Mouse (Mus musculus) mammary gland, adult 2 months (tissue): ENCODE results near the gene Ushbp1. TPM values are rescaled to one million over a fixed set of nuclear protein-coding genes. Genes with fewer than 3 reads are reported as not detected.

Source experiments
- polyA plus RNA-seq: library from polyadenylated mRNA; depleted of rRNA; stranded (reverse); fragments of >200 nt; gene quantifications from 2 replicates; pipeline ENCODE4 v1.2.3, GENCODE M21; 2012; ENCODE audit warnings: low replicate concordance; rRNA removed

Gene Ushbp1
- 70.7 and 71.1 TPM in 2 replicates for polyA plus RNA-seq

DNA sequence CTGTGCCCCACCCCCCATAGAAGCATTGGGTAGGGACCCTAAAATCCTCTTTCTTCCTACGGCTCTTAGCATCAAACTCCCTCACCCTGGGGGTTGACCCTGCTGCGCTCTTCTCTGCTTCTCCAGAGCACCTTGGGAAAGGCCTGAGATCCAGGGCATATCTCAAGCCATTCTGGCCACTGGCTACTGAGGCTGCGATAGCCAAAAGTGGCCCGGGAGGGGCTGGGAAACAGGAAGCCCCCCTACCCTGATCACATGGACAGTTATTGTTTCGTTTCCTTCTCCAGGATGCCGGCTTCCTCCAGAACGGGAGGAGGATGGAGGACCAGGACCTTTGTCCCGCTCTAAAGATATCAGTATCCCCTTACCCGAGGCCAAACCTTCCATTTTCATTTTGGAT is at the start of gene Ushbp1:
Gene Ushbp1 (minus strand): TSS at position 174 of the 400 bp plus-strand sequence.

DNA sequence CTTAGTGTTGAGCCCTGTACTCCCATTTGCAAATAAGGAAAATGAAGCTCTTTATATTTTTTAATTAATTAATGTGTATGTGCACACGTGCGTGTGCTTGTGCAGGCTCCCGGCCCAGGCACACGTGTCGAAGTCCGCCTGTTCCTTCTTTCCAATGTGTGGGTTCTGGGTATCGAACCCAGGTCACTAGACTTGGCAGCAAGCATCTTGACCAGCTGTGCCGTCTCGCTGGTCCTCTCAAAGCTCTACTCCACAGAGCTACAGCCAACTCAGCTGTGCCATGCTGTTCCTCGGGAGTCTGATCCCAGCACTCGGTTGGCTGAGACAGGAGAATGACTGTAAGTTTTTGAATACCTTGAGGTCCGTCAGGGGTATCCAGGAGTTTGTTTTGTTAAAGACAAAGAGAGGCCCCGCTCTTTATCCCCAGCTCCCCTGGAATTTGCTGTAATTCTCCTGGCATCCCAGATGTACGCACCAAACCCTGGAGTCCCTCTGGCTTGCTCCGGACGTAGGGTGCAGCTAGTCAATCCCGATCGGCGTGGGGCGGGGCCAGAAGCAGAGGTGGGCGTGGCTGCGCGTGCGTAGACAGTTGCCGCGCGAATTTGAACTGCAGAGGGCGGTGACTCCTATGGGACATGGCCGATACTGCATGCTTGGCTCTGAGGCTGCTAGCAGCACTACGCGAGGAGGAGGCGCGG is 9.9 kb upstream of the Ushbp1 start, which contains the start of gene Ankle1:
Gene Ankle1 (plus strand): TSS at position 610 of the 698 bp plus-strand sequence.

DNA sequence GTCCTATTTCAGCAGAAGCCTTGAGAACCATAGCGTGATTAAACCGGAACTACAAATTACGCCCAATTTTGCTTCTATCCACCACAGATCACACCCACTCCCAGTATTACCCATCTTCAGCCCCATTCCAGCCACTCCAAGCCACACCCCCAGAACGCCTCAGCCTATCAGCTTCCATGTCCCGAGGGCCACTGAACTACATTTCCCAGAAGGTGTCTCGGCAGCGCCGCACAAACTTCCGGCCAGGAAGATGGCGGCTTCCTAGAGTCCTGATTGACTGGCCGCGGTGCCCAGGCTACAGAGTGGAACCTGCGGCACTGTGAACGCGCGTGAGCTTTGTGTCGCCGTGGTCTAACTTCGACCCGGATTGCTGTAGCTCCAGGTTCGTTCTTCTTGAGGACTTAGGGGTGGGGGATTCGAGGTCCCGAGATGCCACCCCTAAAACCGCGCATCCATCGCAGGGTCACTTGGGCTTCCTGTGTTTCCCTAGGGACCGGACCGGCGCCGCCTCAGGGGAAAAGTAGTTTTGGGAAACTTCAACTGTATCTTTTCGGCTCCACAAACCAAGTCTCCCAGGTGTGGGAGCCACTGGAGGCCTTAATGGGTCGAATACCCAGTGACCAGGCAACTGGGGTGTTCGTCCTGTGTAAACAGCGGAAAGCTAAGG is 1.2 kb upstream of the Ushbp1 start, which contains the start of gene Babam1:
Gene Babam1 (plus strand): TSS at position 223 of the 667 bp plus-strand sequence.

DNA sequence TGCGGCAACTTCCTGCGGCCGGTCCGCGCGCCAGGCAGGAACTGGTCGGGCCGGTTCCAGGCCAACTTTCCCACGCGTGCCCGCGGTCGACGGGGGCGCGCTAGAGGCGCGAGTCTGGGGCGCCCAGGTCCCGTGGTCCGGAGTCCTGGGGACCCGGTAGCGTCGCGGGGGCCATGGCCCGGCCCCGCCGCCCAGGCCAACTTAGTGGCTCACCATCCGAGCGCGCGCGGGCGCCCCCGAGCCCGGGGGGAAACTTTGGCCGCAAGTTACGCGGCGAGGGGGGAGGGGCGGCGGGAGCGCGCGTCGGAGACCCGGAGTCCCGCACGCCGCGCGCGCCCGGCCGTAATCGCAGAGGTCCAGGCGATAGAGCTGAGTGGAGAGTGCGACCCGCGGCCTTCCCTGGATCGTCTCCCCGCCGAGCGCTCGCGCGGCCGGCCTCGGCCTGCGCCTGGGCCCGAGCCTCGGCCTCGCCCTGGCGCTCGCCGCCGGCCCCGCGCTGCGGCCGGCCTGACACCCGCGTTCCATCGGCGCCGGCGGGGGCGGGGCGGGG is 14.1 kb downstream of the Ushbp1 start, which contains the start of gene Nr2f6:
Gene Nr2f6 (minus strand): TSS at position 540 of the 550 bp plus-strand sequence.

DNA sequence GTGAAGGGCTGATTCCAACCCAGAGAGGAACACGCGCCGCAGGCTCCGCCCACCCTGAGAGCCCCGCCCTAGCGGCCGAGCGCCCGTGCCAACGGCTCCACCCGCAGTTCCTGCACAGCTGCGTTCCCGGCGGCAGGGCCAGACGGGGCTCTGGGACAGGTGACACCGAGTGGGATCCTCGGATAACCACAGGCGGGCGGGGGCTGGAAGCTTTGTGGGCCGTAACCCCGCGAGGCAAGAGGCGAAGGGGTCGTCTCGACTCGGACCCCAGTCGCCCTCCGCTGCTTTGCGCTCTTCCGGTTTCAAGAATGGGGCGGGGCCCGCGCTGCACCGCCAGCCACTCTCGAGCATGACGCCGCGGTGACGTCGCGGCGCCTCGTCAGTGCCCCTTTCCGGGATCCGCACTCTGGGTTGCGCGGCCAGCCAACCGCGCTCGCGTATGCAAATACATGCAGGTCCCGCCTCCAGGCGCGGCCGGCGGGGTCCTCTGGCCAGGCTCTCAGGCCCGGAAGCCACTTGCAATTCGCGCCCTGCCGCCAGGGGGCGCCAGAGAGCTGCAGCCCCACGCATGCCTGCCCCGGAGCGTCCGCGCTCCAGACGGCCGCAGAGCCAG is 24.3 kb downstream of the Ushbp1 start, which contains the start of gene Ocel1:
Gene Ocel1 (plus strand): TSS at position 63 of the 613 bp plus-strand sequence.

DNA sequence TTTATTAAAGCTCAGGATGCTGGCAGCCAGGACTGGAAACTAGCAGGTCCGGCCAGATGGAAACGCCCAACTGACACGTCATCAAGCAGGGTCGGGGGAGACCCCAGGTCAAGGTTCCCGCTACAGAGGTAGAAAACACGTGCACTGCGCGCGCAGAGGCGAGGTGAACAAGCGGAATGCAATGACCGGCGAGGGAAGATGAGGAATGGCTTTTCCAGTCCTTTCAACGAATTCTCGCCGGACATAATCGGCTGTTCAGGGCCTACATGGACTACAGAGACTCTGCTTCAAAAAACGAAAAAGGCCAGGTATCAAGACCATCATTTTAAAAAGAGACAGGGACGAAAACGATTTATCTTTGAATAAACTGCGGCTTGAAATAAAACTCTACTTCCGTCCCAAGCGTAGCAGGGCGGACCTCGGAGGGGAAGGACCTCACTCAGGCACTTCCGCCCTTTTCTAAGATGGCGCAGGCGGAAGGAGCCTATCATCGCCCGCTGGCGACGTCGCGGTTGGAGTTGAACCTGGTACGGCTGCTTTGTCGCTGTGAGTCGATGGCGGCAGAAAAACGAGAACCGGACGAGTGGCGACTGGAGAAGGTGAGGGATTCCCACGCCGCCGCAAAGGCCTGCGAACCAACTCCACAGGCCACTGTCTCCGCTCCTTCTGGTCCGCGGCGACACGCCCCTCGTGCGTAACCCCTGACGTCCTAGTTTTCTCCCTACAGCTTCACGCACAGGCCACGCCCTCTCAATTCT is 28.7 kb downstream of the Ushbp1 start, which contains the start of gene Use1:
Gene Use1 (plus strand): TSS at position 78 of the 758 bp plus-strand sequence.

Other genes starting within 250 kb of the Ushbp1 start
- 24.5 and 47.1 TPM in 2 replicates for gene Myo9b, start 123.1 kb downstream of the Ushbp1 start, polyA plus RNA-seq
- gene Haus8, start 122.9 kb downstream of the Ushbp1 start, polyA plus RNA-seq = 5.6 and 6.6 TPM in 2 replicates
- gene Use1, start 29.0 kb downstream of the Ushbp1 start, polyA plus RNA-seq = 109 and 116 TPM in 2 replicates
- gene Ocel1, start 24.5 kb downstream of the Ushbp1 start, polyA plus RNA-seq = 13.0 and 27.0 TPM in 2 replicates
- gene Nr2f6, start 13.8 kb downstream of the Ushbp1 start, polyA plus RNA-seq = 95.9 and 259 TPM in 2 replicates
- 123 and 158 TPM in 2 replicates for gene Babam1, start 1.1 kb upstream of the Ushbp1 start, polyA plus RNA-seq
- gene Ankle1, start 10.2 kb upstream of the Ushbp1 start, polyA plus RNA-seq = 1.8 and 3.0 TPM in 2 replicates
- 39.7 and 88.0 TPM in 2 replicates for gene Abhd8, start 67.9 kb upstream of the Ushbp1 start, polyA plus RNA-seq
- 109 and 185 TPM in 2 replicates for gene Mrpl34, start 69.2 kb upstream of the Ushbp1 start, polyA plus RNA-seq
- 103 and 108 TPM in 2 replicates for gene Dda1, start 73.4 kb upstream of the Ushbp1 start, polyA plus RNA-seq
- gene Ano8, start 90.2 kb upstream of the Ushbp1 start, polyA plus RNA-seq = 20.8 and 48.1 TPM in 2 replicates
- gene Gtpbp3, start 92.3 kb upstream of the Ushbp1 start, polyA plus RNA-seq = 27.0 and 51.9 TPM in 2 replicates
- gene Plvap, start 116.0 kb upstream of the Ushbp1 start, polyA plus RNA-seq = 191 and 472 TPM in 2 replicates
- gene Ccdc194, start 129.9 kb upstream of the Ushbp1 start, polyA plus RNA-seq = 0.23 TPM in 1 of 2 replicates, not detected in the other
- gene Bst2, start 141.7 kb upstream of the Ushbp1 start, polyA plus RNA-seq = 243 and 517 TPM in 2 replicates
- gene Mvb12a, start 147.1 kb upstream of the Ushbp1 start, polyA plus RNA-seq = 101 and 186 TPM in 2 replicates
- 3.2 and 6.8 TPM in 2 replicates for gene Tmem221, start 163.1 kb upstream of the Ushbp1 start, polyA plus RNA-seq
- 0.63 and 0.92 TPM in 2 replicates for gene Nxnl1, start 170.8 kb upstream of the Ushbp1 start, polyA plus RNA-seq
- gene Slc27a1, start 173.1 kb upstream of the Ushbp1 start, polyA plus RNA-seq = 854 and 1,064 TPM in 2 replicates
- gene Pgls, start 196.4 kb upstream of the Ushbp1 start, polyA plus RNA-seq = 137 and 341 TPM in 2 replicates
- 7.2 and 22.1 TPM in 2 replicates for gene Fam129c, start 201.8 kb upstream of the Ushbp1 start, polyA plus RNA-seq
- gene Colgalt1, start 215.2 kb upstream of the Ushbp1 start, polyA plus RNA-seq = 159 and 238 TPM in 2 replicates